Mouse (Mus musculus) CH12.LX (cell line): ENCODE measurements around the gene Dtx1. TPM values are rescaled to one million over a fixed set of nuclear protein-coding genes. Genes with fewer than 3 reads are reported as not detected.
A peak's percentile ranks its signal among the peaks of the same experiment; 100 is the strongest.

Experiments
- DNase-seq: peaks from one replicate; pipeline ENCODE4 v3.0.0-alpha.2; 2013; ENCODE audit errors: extremely low read depth
- H3K27ac ChIP-seq: 2 replicates; pipeline ENCODE4 v1.5.1; 2012; ENCODE audit warnings: low read depth, mild to moderate bottlenecking, control low read depth, moderate library complexity; ENCODE audit not compliant: insufficient read depth
- H3K27me3 ChIP-seq: replicated peaks from 2 replicates; pipeline ENCODE3; 2012; ENCODE audit warnings: inconsistent platforms
- H3K36me3 ChIP-seq, 2 experiments: replicated peaks in 1 of 2; 2 replicates each; pipeline versions ENCODE3 to v1.6.1; 2012; ENCODE audit warnings: inconsistent platforms in 1 of 2, low read length in 1 of 2, mild to moderate bottlenecking in 1 of 2, mixed read lengths in 1 of 2, moderate library complexity in 1 of 2; ENCODE audit not compliant: control insufficient read depth in 1 of 2, insufficient read depth in 1 of 2
- H3K4me1 ChIP-seq, 2 experiments: 2 replicates each; pipeline ENCODE4 v1.6.1; 2012; ENCODE audit warnings: inconsistent platforms in 1 of 2, moderate library complexity in 1 of 2; ENCODE audit not compliant: insufficient read depth in 2 of 2, control insufficient read depth in 1 of 2
- H3K4me2 ChIP-seq: 2 replicates; pipeline ENCODE4 v1.6.1; 2012; ENCODE audit warnings: low read depth, mild to moderate bottlenecking, control low read depth; ENCODE audit not compliant: poor library complexity, insufficient read depth, severe bottlenecking
- H3K4me3 ChIP-seq, 3 experiments: fragments of 150-350 bp in 1 of 3; sonication (generic) in 1 of 3; replicated peaks in 1 of 3; 2 replicates each; pipeline versions ENCODE3 to v1.5.1; 2011 to 2012; ENCODE audit warnings: low read depth in 2 of 3, low read length in 2 of 3, mild to moderate bottlenecking in 2 of 3, moderate library complexity in 2 of 3, control low read depth in 1 of 3, improper control_type of control experiment in 1 of 3, inconsistent platforms in 1 of 3, mixed read lengths in 1 of 3; ENCODE audit not compliant: poor library complexity in 1 of 3
- H3K79me2 ChIP-seq: replicated peaks from 2 replicates; pipeline ENCODE4 v1.6.1; 2012; ENCODE audit warnings: mild to moderate bottlenecking, moderate library complexity; ENCODE audit not compliant: control insufficient read depth, poor library complexity, insufficient read depth, severe bottlenecking; ENCODE audit errors: extremely low read depth
- H3K9ac ChIP-seq: 2 replicates; pipeline ENCODE4 v1.6.1; 2012; ENCODE audit warnings: low read depth, mild to moderate bottlenecking, control low read depth, moderate library complexity; ENCODE audit not compliant: insufficient read depth
- H3K9me3 ChIP-seq: replicated peaks from 2 replicates; pipeline ENCODE3; 2012; ENCODE audit warnings: low read length, inconsistent platforms, mixed read lengths
- BHLHE40 ChIP-seq: IDR thresholded peaks from 2 replicates; pipeline ENCODE4 v1.6.1; 2011; ENCODE audit warnings: mild to moderate bottlenecking, low read depth, low read length, improper control_type of control experiment
- CHD2 ChIP-seq: IDR thresholded peaks from 2 replicates; pipeline ENCODE4 v1.6.1; 2011; ENCODE audit warnings: low read length, improper control_type of control experiment
- CTCF ChIP-seq, 2 experiments: IDR thresholded peaks in 1 of 2; conservative IDR thresholded peaks in 1 of 2; 2 replicates each; pipeline ENCODE4 v1.5.1; 2011 to 2012; ENCODE audit warnings: low read depth in 2 of 2, low read length in 2 of 2, improper control_type of control experiment in 1 of 2, inconsistent platforms in 1 of 2, mild to moderate bottlenecking in 1 of 2, moderate library complexity in 1 of 2
- ELF1 ChIP-seq: IDR thresholded peaks from 2 replicates; pipeline ENCODE4 v1.6.1; 2014; ENCODE audit warnings: low read depth, mild to moderate bottlenecking, inconsistent platforms, low read length, improper control_type of control experiment
- EP300 ChIP-seq: IDR thresholded peaks from 2 replicates; pipeline ENCODE4 v1.6.1; 2011; ENCODE audit warnings: low read length, improper control_type of control experiment
- GABPA ChIP-seq: IDR thresholded peaks from 2 replicates; pipeline ENCODE4 v1.6.1; 2012; ENCODE audit warnings: low read depth, low read length, improper control_type of control experiment, inconsistent platforms; ENCODE audit not compliant: insufficient replicate concordance
- JUN ChIP-seq: IDR thresholded peaks from 2 replicates; pipeline ENCODE4 v1.6.1; 2011; ENCODE audit warnings: low read depth, mild to moderate bottlenecking, low read length, improper control_type of control experiment, moderate library complexity; ENCODE audit not compliant: insufficient read depth
- JUND ChIP-seq: conservative IDR thresholded peaks from 2 replicates; pipeline ENCODE4 v1.6.1; 2011; ENCODE audit warnings: low read depth, low read length, improper control_type of control experiment
- MAX ChIP-seq: IDR thresholded peaks from 2 replicates; pipeline ENCODE4 v1.6.1; 2011; ENCODE audit warnings: low read length, improper control_type of control experiment
- MEF2A ChIP-seq: IDR thresholded peaks from 2 replicates; pipeline ENCODE4 v1.6.1; 2014; ENCODE audit warnings: low read depth, mild to moderate bottlenecking, inconsistent platforms, low read length, improper control_type of control experiment, borderline replicate concordance
- MYC ChIP-seq: IDR thresholded peaks from 2 replicates; pipeline ENCODE4 v1.6.1; 2011; ENCODE audit warnings: low read depth, mild to moderate bottlenecking, improper control_type of control experiment, low read length
- NELFE ChIP-seq: IDR thresholded peaks from 2 replicates; pipeline ENCODE4 v1.6.1; 2011; ENCODE audit warnings: low read depth, low read length, improper control_type of control experiment
- NRF1 ChIP-seq: IDR thresholded peaks from 2 replicates; pipeline ENCODE4 v1.6.1; 2014; ENCODE audit warnings: low read depth, mild to moderate bottlenecking, inconsistent platforms, low read length, improper control_type of control experiment, moderate library complexity
- POLR2A ChIP-seq: IDR thresholded peaks from 2 replicates; pipeline ENCODE4 v1.6.1; 2011; ENCODE audit warnings: low read depth, mild to moderate bottlenecking, improper control_type of control experiment, low read length
- POLR2AphosphoS2 ChIP-seq: IDR thresholded peaks from 2 replicates; pipeline ENCODE4 v1.6.1; 2011; ENCODE audit warnings: low read depth, low read length, improper control_type of control experiment
- RAD21 ChIP-seq: IDR thresholded peaks from 2 replicates; pipeline ENCODE4 v1.6.1; 2011; ENCODE audit warnings: low read depth, mild to moderate bottlenecking, low read length, improper control_type of control experiment, moderate library complexity
- RCOR1 ChIP-seq: conservative IDR thresholded peaks from 2 replicates; pipeline ENCODE4 v1.6.1; 2012; ENCODE audit warnings: low read depth, mild to moderate bottlenecking, inconsistent platforms, low read length, improper control_type of control experiment
- SIN3A ChIP-seq: IDR thresholded peaks from 2 replicates; pipeline ENCODE4 v1.6.1; 2012; ENCODE audit warnings: low read length, improper control_type of control experiment, inconsistent platforms
- SMC3 ChIP-seq: IDR thresholded peaks from 2 replicates; pipeline ENCODE4 v1.6.1; 2011; ENCODE audit warnings: low read depth, low read length, improper control_type of control experiment
- TCF12 ChIP-seq: IDR thresholded peaks from 2 replicates; pipeline ENCODE4 v1.6.1; 2014; ENCODE audit warnings: low read depth, mild to moderate bottlenecking, inconsistent platforms, low read length, improper control_type of control experiment
- UBTF ChIP-seq: IDR thresholded peaks from 2 replicates; pipeline ENCODE4 v1.6.1; 2012; ENCODE audit warnings: low read depth, mild to moderate bottlenecking, inconsistent platforms, low read length, improper control_type of control experiment, moderate library complexity
- ZC3H11A ChIP-seq: IDR thresholded peaks from 2 replicates; pipeline ENCODE4 v1.6.1; 2012; ENCODE audit warnings: low read depth, mild to moderate bottlenecking, inconsistent platforms, low read length, improper control_type of control experiment
- ZNF384 ChIP-seq: IDR thresholded peaks from 2 replicates; pipeline ENCODE4 v1.6.1; 2012; ENCODE audit warnings: low read depth, low read length, improper control_type of control experiment, inconsistent platforms
- dilution Hi-C: fragments of 300-500 bp; cut with MboI; formaldehyde crosslinking; loops from 2 replicates; pipeline ENCODE4 v1.14.3; 2020; ENCODE audit warnings: low sequenced_read_pairs; ENCODE audit not compliant: extremely low pct_unique_long_range_greater_than_20kb, extremely low pct_ligation_motif_present
- in situ Hi-C: fragments of 300-500 bp; cut with MboI; formaldehyde crosslinking; loops from 3 replicates; pipeline ENCODE4 v1.14.3; 2019; ENCODE audit warnings: low sequenced_read_pairs, low pct_ligation_motif_present, low pct_unique_long_range_greater_than_20kb, mixed read lengths
- polyA plus RNA-seq: library from polyadenylated mRNA; unstranded; fragments of >175 nt; gene quantifications from 2 replicates; pipeline ENCODE4 v1.2.1, GENCODE M21; 2012; ENCODE audit warnings: low read depth; ENCODE audit not compliant: insufficient read length
- total RNA-seq, 2 experiments: library from RNA; depleted of rRNA; stranded (reverse); fragments of 300-350 nt in 1 of 2; fragments of >200 nt in 1 of 2; gene quantifications; 2 replicates each; pipeline ENCODE4 v1.2.3; 2012 to 2014

Gene Dtx1
- total and polyA plus RNA-seq, 3 experiments, result 0.98 to 3.9 (median 2.1) TPM

DNA sequence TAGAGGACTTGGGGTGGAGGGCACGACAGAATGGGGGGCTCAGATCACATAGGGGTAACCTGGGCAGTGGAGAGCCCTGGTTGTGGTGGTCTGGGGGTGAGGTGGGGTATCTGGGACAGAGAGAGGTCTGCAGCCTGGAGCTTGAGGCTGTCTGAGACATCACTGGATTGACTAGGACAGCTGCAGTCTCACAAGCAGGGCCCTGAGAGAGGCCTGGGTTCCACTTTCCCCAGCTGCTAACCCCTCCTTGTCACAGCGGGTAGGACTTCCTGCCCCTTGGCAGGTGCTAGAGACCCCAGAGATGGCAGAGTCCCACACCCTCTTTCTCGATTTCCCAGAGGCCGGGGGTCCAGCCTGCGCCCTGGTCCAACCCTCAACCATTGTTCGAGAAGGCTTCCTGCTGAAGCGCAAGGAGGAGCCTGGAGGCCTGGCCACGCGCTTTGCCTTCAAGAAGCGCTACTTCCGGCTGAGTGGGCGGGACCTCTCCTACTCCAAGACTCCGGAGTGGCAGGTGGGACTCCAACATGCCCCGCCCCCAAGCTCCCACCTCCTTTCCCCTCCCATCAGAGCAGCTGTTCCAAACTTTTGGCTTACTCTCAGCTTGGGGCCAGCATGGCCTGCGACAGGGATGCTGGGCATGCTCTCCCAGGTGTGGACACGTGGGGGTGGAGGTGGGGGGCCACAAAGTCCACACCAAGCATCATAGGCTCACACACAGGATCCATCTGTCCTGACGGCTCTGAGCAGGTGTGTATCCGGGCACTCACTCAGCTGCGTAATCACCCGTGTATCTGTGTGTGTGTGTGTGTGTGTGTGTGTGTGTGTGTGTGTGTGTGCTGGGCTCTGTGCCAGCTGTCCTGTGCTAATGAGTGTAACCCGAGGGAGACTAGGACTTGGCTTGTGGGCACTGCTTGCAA is 37.2 kb downstream of the Dtx1 start:
- Histone ChIP-seq H3K36me3 (peaks cover 47 to 93% of the 10 kb centered on the region in 2 experiments), H3K79me2 (no peaks in the 10 kb centered on the region), H3K9me3 (peaks cover 6% of the 10 kb centered on the region), H3K4me1 (peaks cover 4 to 31% of the 10 kb centered on the region in 2 experiments; a peak in 2 of 4 replicates), H3K27me3 (no peaks in the 10 kb centered on the region), H3K4me3 (no peak overlapping the region), H3K9ac (no peak overlapping the region), H3K4me2 (no peak overlapping the region), H3K27ac (no peak overlapping the region)
- dilution Hi-C loops (no loop called here), in situ Hi-C loops (loop anchor here (5.0 kb wide), 1 partner anchor 38 kb away; the partner anchor contains the start of gene Dtx1)
- DNase-seq, result no peak
- TF ChIP-seq MEF2A (no peak), ZNF384 (no peak), RCOR1 (no peak), EP300 (no peak)

DNA sequence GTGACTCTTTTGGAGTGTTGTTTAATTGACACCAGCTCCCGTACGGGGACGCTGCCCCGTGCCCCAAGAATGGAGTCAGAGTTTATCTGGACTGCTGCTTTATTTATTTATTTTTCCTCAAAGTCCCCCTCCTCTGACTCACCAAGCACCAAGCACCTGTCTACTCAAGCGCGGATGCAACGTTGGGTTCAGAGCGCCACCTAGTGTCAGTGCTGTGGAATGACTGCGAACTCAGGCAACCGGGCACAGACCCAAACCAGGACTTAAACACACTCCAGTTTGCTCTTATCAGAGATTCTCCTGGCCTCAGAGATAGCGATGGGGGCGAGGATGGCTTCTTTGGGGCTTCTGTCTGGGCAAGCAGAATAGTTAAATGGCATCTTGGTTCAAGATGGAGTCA is 38.1 kb downstream of the Dtx1 start:
- no peak for TF ChIP-seq JUN
- no peak for TF ChIP-seq MYC
- TF ChIP-seq POLR2A, result no peak
- no peak for TF ChIP-seq GABPA
- TF ChIP-seq BHLHE40, result peak; percentile 16; the same call in 1 of the 2 replicates
- TF ChIP-seq POLR2AphosphoS2, result no peak
- peak; percentile 48; the same call in 1 of the 2 replicates for TF ChIP-seq MEF2A
- 0 out of 2 replicates have a peak, but pooled peaks have one; percentile 37 for TF ChIP-seq TCF12
- no peak for TF ChIP-seq UBTF
- TF ChIP-seq CHD2, result no peak
- 0 out of 2 replicates have a peak, but pooled peaks have one; percentile 13 for TF ChIP-seq MAX
- no peak for TF ChIP-seq ZNF384
- TF ChIP-seq JUND, result no peak
- TF ChIP-seq CTCF (conservative IDR thresholded peaks at IDR 0.05 in 1 of 2, IDR thresholded peaks at IDR 0.05 in 1 of 2; ENCODE audit: low read depth in 2 of 2, low read length in 2 of 2), result peak; percentile 88 to 97
- TF ChIP-seq SIN3A, result peak; percentile 44; the same call in 1 of the 2 replicates
- TF ChIP-seq ELF1, result no peak
- peak; percentile 38; the same call in 1 of the 2 replicates for TF ChIP-seq NELFE
- TF ChIP-seq RAD21, result peak; percentile 96
- peak; percentile 97 for TF ChIP-seq SMC3
- no peak for TF ChIP-seq NRF1
- peak; percentile 78 for TF ChIP-seq ZC3H11A
- TF ChIP-seq, all 38 proteins: peak for 10
- peaks cover 4 to 33% of the 10 kb centered on the region in 2 experiments; a peak in 2 of 4 replicates for H3K4me1 ChIP-seq
- in situ Hi-C loops, result no loop called here
- no peaks in the 10 kb centered on the region for H3K27me3 ChIP-seq
- H3K4me2 ChIP-seq, result no peak overlapping the region
- no peak overlapping the region for H3K27ac ChIP-seq
- peaks cover 47 to 93% of the 10 kb centered on the region in 2 experiments for H3K36me3 ChIP-seq
- peaks cover 6% of the 10 kb centered on the region for H3K9me3 ChIP-seq
- peak; percentile 81 for DNase-seq
- no peak overlapping the region for H3K4me3 ChIP-seq
- H3K9ac ChIP-seq, result no peak overlapping the region
- dilution Hi-C loops, result no loop called here
- H3K79me2 ChIP-seq, result no peaks in the 10 kb centered on the region
